Mouse (Mus musculus): ENCODE data around the gene Wdr82.
"Not testable (repeated sequence)": the region's sequence is repeated elsewhere in the genome, so short reads cannot be mapped to it uniquely, and the experiment has no call there.

Wdr82 gene

DNA sequence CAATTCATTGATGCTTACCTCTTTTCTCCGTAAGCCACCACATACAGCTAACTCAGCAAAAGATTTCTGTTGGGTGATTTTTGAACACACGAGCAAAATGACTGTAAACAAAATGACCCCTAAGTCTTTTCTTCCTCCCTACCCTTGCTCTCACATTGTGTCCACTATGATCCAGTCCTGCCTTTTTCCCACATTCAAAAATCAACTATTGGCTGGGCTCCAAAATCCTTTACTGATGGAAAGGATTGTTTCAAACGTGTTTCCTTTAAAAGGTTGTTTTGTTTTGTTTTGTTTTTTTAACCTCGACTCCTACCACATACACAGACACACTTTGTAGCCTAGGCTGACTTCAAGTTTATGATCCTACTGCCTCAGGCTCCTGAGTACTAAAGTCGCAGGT is 10.3 kb upstream of the Wdr82 start:
- DNase-seq (ENCODE audit: extremely low read depth, low read depth), result no peak

DNA sequence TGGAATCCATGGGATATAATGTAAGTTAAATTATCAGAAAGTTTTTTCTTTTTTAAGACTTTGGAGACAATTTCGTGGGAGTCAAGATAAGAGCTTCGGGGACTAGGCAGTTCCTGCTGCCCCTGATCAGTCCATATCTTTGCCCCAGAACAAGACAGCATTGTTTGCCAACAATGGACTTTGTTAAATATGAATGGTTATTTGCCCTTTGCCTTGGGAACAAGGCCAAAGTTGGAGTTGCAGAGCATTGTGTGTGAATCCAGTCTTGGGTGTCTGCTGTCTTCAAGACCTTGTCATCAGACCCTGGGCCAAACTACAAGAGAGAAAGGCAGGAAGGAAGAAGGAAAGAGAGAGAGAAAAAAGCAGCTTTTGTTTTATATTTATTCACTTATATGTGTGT is 4.0 kb upstream of the Wdr82 start:
- DNase-seq (ENCODE audit: extremely low read depth, low read depth), result no peak

DNA sequence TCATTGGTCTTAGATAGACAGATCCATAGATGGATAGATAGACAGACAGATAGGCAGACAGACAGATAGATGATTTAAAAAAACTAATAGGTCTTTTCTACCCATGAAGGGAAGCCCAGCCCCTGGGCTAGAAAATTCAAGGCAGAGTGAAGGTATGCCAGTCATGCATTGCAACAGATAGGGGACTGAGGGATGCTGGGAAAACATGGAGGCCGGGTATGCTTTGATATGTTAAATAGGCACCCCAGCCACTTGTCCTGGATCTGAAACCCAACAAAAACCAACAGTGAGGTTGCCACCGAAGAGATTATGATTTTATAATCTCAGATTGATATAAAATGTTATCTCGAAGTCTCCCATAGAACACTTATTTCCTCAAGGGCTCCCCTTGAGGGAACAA is 3.5 kb upstream of the Wdr82 start:
- no peak for DNase-seq (ENCODE audit: extremely low read depth, low read depth)

DNA sequence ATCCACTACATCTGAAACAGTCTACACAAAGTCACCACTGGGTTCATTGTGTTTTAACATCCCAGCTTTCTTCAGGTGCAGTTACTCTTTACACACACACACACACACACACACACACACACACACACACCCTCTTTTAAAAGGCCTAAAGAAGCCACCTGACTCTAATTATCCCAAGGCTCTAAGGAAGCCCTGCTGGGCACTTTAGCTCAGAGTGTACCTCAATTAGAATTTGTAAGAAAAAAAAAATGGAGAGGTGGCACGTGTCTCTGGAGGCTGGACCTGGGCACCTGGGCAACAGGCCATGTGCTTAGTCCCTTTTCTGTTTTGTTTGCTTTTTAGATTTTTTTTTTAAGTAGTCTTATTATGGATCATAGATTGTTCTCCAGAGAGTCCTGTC is 3.0 kb upstream of the Wdr82 start:
- DNase-seq (ENCODE audit: extremely low read depth, low read depth), result no peak

DNA sequence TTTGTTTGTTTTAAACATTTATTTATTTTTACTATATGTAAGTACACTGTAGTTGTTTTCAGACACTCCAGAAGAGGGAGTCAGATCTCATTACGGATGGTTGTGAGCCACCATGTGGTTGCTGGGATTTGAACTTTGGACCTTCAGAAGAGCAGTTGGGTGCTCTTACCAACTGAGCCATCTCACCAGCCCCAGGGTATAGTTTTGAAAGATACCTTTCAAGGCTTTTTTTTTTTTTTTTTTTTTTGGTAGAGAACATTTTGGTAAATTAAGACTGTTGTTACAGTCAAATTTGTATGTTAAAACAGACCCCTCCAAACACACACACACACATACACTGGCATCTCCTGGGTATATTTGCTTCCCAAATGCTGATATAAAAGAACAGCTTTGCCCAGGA is 1.7 kb upstream of the Wdr82 start:
- DNase-seq (ENCODE audit: extremely low read depth, low read depth), result not testable (repeated sequence)

DNA sequence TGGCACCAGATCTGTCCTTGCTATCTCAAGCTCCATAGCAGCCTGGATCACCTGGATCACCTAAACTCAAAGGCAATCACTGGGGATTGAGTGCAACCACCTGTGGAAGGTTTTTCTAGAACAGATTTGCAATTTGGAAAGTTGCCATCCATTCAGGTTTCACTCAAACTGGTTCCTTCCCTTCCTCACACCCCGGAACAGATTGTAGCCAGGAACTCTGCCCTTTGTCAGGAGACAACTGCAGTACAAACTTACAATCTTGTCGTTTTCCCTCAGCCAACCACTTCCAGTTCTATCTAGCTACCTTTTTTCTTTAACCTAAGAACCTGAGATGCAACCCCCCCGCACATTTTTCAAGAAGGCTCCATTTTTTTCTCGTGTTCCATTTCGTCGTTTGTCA is 811 bp upstream of the Wdr82 start:
- no peak for DNase-seq (ENCODE audit: extremely low read depth, low read depth)

DNA sequence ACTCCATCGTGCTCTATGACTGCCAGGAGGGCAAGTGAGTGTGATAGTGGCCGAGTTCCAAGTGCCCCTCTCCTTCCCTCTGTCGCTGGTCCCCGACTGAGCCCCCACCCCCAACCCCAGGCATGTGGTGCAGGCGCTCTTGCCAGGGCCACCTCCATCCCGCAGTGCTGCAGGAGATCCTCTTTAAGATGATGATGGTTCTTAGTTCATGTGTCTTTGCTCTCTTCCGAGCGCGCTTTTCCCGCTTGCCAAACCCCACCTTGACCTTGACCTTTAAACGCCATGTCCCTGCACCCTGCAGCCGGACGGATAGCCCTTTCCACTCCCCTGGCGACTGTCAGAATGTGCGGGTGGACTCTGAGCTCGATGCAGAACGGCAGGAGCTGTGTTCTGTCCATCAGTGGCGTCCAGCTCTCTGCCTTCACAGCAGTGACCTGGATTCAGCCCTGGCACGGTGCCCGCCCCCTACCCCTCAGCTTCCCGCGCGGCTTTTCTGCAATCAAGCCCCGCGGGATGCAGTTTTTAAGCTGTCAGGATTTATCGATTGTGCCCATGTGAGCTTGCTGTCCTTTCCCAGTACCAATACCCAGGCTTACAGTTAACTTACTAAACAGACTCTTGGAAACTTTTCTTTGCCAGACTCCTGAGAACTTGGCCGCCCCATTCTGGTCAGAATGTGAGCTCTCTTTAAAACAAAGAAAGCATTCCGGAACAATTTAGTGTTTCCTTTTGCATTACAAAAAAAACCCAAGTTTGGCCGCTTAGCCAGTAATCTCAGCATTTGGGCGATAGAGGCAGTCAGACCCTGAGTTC is 824 bp downstream of the Wdr82 start:
- DNase-seq (ENCODE audit: extremely low read depth, low read depth), result no peak

DNA sequence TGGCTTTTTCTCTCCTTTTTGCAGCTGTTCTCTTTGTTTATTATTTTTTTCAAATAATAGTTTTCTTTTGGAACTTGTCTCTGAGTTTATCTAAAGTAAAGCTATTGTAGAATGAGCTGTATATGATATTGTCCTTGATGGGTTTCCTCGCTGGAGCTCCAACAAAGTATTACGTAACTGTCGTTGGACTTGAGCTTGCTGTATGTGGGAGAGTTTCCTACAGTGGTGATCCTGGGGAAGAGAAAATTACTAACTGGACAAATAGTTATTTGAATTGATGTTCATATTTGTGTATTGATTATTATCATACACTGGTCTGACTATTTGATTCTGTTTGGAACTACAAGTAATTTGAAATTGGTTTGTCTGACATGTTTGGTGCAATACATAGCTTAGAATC is 1.8 kb downstream of the Wdr82 start:
- DNase-seq (ENCODE audit: extremely low read depth, low read depth), result no peak

DNA sequence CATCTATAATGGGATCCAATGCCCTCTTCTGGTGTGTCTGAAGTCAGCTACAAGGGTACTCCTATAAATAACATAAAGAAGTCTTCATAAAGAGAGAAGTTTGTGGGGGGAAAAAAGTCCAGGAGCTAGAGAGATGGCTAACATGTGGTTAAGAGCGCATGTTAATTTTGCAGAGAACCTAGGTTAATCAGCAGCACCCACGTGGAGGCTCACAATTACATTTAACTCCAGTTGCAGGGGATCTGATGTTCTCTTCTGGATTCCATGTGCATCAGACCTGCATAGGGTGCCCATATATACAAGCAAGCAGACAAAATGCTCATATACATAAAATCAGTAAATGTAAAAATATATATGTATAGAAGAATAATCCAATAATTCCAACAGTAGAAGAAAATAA is 2.6 kb downstream of the Wdr82 start:
- no peak for DNase-seq (ENCODE audit: extremely low read depth, low read depth)

DNA sequence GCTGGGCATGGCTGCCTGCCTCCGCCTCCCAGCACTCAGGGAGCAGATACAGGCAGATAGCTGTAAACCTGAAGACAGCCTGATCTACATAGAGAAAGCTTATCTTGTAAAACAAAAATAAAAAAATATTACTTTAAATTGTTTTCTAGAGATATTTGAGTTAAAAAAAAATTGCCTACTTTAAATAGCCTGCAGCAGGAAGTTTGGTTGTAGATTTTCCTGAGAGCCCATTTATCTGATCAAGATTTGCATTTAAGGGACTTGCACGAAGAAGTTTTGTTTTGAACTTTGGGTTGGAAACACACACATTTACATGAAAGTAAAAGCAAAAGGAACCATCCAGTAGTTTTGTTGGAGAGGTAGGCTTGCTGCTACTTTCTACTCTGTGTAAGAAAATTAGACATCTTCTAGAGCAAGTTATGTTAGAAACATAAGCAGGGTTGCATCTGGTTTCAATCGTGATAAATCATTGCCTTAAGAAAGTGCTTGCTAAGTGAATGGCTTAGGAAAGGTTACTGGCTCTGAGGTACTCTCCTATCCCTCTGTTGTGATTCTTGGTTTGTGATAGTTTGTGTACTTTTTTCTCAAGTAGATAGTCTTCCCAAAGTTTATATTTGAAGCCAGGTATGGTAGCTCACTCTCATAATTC is 4.9 kb downstream of the Wdr82 start:
- no peak for DNase-seq (ENCODE audit: extremely low read depth, low read depth)

DNA sequence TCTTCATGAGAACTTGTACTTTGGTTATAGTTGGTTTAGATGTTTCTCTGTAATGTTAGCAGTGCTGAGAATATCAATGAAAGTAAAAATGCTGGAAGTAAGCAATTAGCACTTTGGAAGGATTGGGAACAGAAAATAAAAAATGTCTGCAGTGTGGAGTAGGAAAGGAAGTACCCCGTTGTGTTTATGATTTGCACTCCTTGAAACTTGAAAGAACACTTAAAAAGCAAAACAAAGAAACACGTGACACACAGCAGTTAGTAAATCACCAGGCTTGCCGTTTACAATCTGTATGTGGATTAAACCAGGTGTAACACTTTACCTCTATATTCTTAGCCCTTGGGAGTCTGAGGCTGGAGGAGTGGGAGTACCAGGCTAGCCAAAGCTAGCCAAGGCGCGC is 6.0 kb downstream of the Wdr82 start:
- no peak for DNase-seq (ENCODE audit: extremely low read depth, low read depth)

DNA sequence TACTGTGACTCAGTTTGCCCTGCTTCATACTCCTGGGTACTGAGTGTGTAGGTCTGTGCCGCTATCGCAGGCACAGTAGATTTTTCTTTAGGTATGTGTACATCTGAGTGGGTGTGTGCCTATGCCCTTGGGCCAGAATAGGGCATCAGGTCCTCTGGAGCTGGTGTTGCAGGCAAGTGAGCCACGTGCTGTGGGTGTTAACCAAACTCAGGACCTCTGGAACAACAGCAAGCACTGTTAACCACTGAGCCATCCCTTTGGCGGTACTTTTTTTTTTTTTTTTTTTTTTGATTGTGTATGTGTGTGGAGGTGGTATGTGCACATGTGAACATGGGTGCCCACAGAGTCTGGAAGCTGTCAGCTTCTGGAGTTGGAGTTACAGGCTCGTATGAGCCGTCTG is 7.1 kb downstream of the Wdr82 start:
- no peak for DNase-seq (ENCODE audit: extremely low read depth, low read depth)

DNA sequence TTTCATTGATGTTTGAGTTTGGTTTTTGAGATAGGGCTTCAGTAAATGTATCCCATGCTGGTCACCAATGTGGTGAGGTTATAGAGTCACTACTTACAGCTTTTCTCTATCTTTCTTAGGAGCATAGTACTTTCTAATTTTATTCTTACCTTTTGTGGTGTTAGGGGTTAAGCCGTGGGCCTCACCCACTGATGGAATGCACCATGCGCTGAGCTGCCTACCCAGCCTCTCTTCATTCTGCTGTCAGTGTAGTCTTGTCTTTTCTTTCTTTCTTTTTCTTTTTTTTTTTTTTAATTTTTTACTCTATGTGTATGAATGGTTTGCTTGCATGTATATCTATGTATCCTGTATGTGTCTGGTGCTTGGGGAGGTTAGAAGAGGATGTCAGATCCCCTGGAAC is 8.7 kb downstream of the Wdr82 start:
- no peak for DNase-seq (ENCODE audit: extremely low read depth, low read depth)

DNA sequence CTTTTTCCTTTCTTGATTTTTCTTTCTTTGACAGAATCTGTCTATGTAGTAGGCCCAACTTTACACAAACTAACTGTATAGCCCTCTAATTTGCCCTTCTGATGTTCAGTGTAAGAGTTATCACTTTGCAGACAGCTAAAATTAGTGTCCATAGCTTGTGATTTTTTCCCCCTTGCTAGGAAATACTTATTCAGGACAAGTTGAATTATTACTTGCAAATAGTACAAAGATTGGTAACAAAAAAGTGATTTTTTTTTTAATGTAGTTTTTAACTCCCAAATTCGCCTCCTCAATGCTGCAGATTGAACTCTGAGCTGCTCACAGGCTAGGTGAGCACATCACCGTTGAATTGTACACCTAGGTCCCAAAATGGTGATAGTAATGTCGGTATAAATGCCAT is 9.2 kb downstream of the Wdr82 start:
- no peak for DNase-seq (ENCODE audit: extremely low read depth, low read depth)

DNA sequence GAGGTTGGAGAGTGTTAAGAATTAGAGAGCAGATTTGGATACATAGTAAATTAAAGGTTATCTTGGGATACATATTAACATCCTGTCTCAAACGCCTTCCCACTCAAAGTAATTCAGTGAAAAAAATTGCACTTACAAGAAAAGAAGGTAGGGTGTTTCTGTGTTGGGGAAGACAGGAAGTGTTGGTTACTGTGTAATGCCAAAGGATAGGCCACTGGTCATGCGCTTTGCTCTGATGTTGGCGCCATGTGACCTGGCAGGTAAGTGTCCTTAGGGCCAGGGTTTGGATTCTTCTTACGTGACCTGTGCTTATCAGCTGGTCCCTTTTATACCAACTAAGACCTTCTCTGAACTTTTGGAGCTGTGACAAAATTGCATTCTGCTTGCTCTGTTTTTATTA is 11.4 kb downstream of the Wdr82 start:
- no peak for DNase-seq (ENCODE audit: extremely low read depth, low read depth)

DNA sequence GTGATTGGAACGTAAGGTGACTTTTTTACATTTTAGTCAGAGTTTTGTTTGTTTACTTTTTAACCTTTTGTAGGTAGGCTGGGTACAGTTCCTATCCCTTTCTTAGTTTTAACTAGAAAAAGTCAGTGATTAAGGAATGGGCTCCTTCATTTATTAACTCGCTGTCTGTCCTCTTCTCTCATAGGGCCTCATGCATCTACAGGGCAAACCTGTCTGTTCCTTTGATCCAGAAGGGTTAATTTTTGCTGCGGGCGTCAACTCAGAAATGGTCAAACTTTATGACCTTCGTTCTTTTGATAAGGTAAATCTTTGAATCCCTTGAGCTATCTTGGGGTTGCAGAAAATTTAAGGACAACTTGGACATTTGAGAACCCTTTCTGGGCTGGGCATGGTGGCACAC is 13.3 kb downstream of the Wdr82 start:
- DNase-seq (ENCODE audit: extremely low read depth, low read depth), result no peak

DNA sequence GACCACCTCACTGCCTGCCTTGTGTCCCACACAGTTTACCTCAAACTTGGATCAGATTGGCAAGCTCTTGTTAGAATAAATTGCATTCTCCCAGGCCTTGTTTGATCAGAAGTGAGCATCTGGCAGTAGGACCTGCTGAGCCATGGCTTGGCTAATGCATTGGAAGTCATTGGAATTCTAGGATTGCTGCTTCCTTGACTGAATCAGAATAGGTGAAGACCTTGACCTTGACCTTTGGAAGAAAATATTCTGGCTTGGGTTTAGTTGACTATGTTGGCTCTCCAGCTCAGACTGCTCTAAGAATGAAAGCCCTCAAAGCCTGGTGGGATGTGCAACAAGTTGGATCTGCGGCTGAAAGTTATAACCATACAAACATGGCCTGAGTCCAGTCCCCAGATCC is 20.6 kb downstream of the Wdr82 start:
- no peak for DNase-seq (ENCODE audit: extremely low read depth, low read depth)

DNA sequence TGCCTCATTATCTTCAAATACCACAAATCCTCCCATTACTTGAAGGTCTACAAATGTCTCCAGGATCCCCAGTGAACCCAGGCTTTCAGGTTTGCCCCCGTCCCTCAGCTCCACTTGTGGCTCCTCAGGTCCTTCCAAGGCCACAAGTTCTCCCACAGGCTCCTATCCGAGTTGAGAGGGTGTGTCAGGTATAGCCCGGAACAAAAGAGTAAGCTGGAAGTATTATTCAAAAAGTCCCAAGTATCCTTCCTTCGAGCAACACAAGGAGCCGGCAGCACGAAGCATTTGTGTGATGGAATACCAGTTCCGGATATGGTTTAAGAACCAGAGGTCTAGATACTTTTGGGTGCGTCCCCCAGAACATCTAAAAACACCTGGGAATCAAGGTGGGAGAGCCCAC is 21.3 kb downstream of the Wdr82 start:
- DNase-seq (ENCODE audit: extremely low read depth, low read depth), result no peak

DNA sequence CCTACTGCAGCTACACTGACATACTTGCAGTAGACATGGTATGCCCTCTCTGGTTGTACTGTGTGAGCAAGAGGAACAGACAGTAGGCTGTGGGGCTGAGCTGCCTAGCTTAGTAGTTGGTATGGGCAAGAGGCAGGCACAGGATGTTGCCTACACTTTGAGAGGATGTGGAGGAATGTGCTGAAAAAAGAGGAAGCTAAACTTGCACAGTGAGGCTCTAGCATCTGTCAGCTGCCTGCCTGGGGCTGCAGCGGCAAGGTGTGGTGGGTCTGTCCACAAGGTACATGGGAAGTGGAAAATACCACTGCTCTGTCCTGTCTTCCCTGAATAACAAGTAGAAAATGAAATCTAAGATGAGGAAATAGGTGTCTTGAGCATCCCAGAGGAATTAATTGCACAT is 22.3 kb downstream of the Wdr82 start:
- no peak for DNase-seq (ENCODE audit: extremely low read depth, low read depth)

DNA sequence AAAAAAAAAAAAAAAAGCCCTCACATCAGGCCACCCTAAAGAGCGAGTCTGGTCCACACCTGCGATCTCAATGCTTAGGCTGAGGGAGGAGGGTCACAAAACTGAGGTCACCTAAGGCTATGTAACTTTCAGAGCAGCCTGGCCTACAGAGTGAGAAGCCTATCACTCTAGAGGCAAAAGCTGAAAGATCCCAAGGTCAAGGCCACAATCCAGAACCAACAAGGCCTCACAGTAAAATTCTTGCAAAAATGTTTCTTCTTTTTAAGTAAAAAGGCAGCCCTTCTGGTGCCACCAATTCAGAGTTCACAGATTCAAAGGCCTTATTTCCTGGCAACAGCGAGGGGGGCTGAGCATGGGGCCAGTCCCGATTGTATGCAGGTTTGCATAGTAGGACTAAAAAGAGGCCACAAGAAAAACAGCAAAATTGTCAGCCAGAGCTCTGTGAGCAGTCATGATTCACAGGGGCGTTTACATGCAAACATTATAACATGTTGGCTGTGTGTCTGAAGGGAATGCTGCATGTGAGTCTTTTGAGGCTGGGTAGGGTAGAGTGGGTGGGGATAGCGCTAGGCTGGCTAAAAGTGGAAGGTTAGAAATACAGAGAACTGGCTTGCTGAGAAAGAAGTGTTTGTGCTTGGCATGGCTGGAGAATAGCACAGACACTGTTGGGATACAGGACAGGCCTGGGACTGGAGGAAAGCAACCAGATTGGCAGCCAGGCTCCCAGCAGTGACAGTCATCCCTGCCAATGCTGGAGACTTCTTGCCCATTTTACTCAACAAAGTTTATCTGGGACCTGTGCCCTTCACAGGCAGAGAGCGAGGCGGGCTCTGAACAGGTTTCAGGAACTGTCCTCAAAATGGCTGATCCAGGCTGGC is 23.4 kb downstream of the Wdr82 start:
- no peak for DNase-seq (ENCODE audit: extremely low read depth, low read depth)

DNA sequence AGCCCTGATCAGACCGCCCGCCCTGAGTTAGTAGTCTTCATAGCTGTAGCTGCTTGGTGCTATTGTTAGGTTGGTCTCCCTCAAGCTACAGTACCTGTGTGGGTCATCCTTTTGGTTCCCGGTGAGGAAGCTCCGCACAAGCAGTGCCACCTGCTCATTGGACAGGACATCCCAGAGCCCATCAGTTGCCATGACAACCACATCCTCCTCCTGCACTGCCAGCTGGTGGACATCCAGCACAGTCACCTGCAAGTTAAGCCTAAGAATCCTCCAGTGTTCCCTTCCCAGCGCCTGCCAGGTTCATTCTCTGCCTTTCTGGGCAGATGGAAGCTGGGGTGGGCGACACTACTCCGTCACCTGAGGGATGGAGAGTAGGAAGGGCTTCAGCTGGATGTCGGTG is 25.0 kb downstream of the Wdr82 start:
- DNase-seq (ENCODE audit: extremely low read depth, low read depth), result no peak

DNA sequence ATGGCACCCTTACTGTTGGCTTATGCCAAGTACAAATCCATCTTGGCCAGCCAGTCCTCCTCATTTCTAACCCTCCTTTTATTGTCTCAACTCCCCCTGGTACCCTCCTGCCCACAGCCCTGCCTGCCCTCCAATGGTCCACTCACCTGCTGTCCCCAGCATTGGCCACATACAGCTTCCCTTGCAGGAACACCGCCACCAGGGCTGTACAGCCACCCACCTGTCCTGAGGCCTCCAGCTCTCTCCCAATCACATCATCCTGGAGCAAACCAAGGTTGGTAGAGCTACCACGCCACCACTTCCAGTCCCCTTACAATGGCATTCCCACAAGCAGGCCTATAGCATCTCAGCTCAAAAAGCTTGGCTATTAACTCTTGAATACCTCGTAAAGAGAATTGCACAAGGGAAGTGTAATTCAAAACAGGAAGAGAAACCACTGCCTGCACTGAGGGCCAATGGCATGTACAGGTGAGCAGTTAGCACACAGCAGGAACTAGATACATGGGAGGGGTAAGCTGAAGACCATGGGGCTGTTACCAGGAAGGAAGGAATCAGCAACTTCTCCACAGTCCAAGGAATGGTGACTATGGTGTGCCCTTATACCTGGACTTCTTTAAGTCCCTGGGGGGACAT is 26.5 kb downstream of the Wdr82 start:
- no peak for DNase-seq (ENCODE audit: extremely low read depth, low read depth)

All from MEL-GATA-1-ER (cell line).